Comparison of ENCODE assay signal across 8 mouse cellular contexts in genomic region chr12:3359302-3359701, GRCm38 (mm10). TPM values are rescaled to one million over a fixed set of nuclear protein-coding genes. Genes with fewer than 3 reads are reported as not detected.
DNase-seq lines count a peak whose midpoint lies in the region; ATAC-seq and TF ChIP-seq lines count a peak whose summit lies in the region.
"Had no signal": no experiment of that assay in that cellular context is flagged by ENCODE, and none has a peak within 500 bp of the region (broad histone marks: within the 10 kb centered on the region; RNA-seq: fewer than 3 reads in every experiment).

No protein-coding gene starts in this region.

- WGBS in hindbrain, postnatal 0 days = 29% methylated on average over 3 of the region's 3 CpGs

- H3K4me1 ChIP-seq in hindbrain, postnatal 0 days (ENCODE audit: insufficient read depth, low read length) = no peaks in the 10 kb centered on the region
- peaks cover 10% of the 10 kb centered on the region for H3K4me1 ChIP-seq in megakaryocyte, embryonic 14.5 days
- H3K4me1 ChIP-seq: limb, embryonic 12.5 days had no signal

- in situ Hi-C loops in Patski (cut with MboI; ENCODE audit: low pct_unique_long_range_greater_than_20kb) = loop anchor here (10.0 kb wide), 1 partner anchor 255 kb away; no protein-coding TSS in a partner anchor

- POLR2A ChIA-PET in Patski (lab: Charles Lee) = interaction anchor here (0.5 kb wide), 1 partner anchor 36 kb away, joined by 3 read pairs; no protein-coding TSS in a partner anchor

- H3K4me3 ChIP-seq in hindbrain, postnatal 0 days (ENCODE audit: low read length) = no peak overlapping the region
- peak overlapping the region; percentile 59 for H3K4me3 ChIP-seq in megakaryocyte, embryonic 14.5 days (replicated peaks)
- H3K4me3 ChIP-seq: limb, embryonic 12.5 days had no signal

- no peak for DNase-seq in Patski (ENCODE audit: low read depth, low spot score)
- peak; percentile 73 to 82 for DNase-seq in cerebellum, adult 18-20 months
- peak; percentile 87 for DNase-seq in hindbrain, postnatal 0 days (ENCODE audit: low spot score)
- peak; percentile 72 for DNase-seq in left cerebral cortex, adult 11 months (ENCODE audit: low spot score)
- DNase-seq in right cerebral cortex, postnatal 36 days (ENCODE audit: low spot score in 2 of 2) = peak; percentile 65 to 71

- ATAC-seq in Patski = peak; percentile 69
- ATAC-seq in frontal cortex, adult (ENCODE audit: low TSS enrichment) = peak; percentile 65; the same call in 1 of the 2 replicates
- peak; percentile 66; the same call in 1 of the 2 replicates for ATAC-seq in hindbrain, postnatal 0 days

- H3K27me3 ChIP-seq in Patski = no peaks in the 10 kb centered on the region
- no peaks in the 10 kb centered on the region for H3K27me3 ChIP-seq in hindbrain, postnatal 0 days (ENCODE audit: insufficient read depth, low read length)
- peaks cover 1% of the 10 kb centered on the region for H3K27me3 ChIP-seq in megakaryocyte, embryonic 14.5 days (replicated peaks)
- H3K27me3 ChIP-seq: limb, embryonic 12.5 days had no signal

- TF ChIP-seq CTCF in Patski (IDR thresholded peaks at IDR 0.05) = no peak
- peak; percentile 81 for TF ChIP-seq CTCF in hindbrain, postnatal 0 days (IDR thresholded peaks at IDR 0.05; ENCODE audit: low read depth)

- H3K27ac ChIP-seq in hindbrain, postnatal 0 days = no peak overlapping the region
- H3K27ac ChIP-seq: limb, embryonic 12.5 days had no signal

- H3K9me3 ChIP-seq in hindbrain, postnatal 0 days (ENCODE audit: low read length) = no peaks in the 10 kb centered on the region
- H3K9me3 ChIP-seq in megakaryocyte, embryonic 14.5 days = no peaks in the 10 kb centered on the region

- CTCF ChIA-PET in Patski (lab: Charles Lee) = interaction anchor here (1.0 to 1.3 kb wide), 6 partner anchors 8 to 138 kb away, joined by 3 to 4 read pairs (median 4); no protein-coding TSS in a partner anchor

- no peaks in the 10 kb centered on the region for H3K36me3 ChIP-seq in hindbrain, postnatal 0 days (ENCODE audit: insufficient read depth, low read length)
- no peaks in the 10 kb centered on the region for H3K36me3 ChIP-seq in megakaryocyte, embryonic 14.5 days (replicated peaks; ENCODE audit: low read length)
- H3K36me3 ChIP-seq: limb, embryonic 12.5 days had no signal

- no peak overlapping the region for H3K9ac ChIP-seq in hindbrain, postnatal 0 days (replicated peaks; ENCODE audit: low read length)
- H3K9ac ChIP-seq: limb, embryonic 12.5 days had no signal

- H3K4me2 ChIP-seq in hindbrain, postnatal 0 days (ENCODE audit: low read depth, low read length) = no peak overlapping the region
- H3K4me2 ChIP-seq: limb, embryonic 12.5 days had no signal

RNA-seq across cellular contexts. Expression of gene Kif3c, which starts 5.6 kb away (rescaled TPM):
- polyA plus RNA-seq in Patski (2021) = 32.0 TPM
- total RNA-seq in hindbrain, postnatal 0 days (2014; rRNA removed) = 142 and 150 TPM in 2 replicates
- 56.0 and 58.5 TPM in 2 replicates for polyA plus RNA-seq in hindbrain, postnatal 0 days (2015; fragmentation: Nextera tagmentation; extraction: Ambion mirVana)
- 1.3 and 2.8 TPM in 2 replicates for polyA plus RNA-seq in megakaryocyte, embryonic 14.5 days (2012; ENCODE audit: insufficient read depth, low replicate concordance)

RNA-seq across cellular contexts. Expression of gene Rab10, which starts 49.5 kb away (rescaled TPM):
- polyA plus RNA-seq in Patski (2021) = 113 TPM
- total RNA-seq in hindbrain, postnatal 0 days (2014; rRNA removed) = 202 and 220 TPM in 2 replicates
- 133 and 140 TPM in 2 replicates for polyA plus RNA-seq in hindbrain, postnatal 0 days (2015; fragmentation: Nextera tagmentation; extraction: Ambion mirVana)
- 44.4 and 62.1 TPM in 2 replicates for polyA plus RNA-seq in megakaryocyte, embryonic 14.5 days (2012; ENCODE audit: insufficient read depth, low replicate concordance)
